Mouse (Mus musculus) liver, embryonic 12.5 days (tissue): ENCODE data around the gene Lpp. TPM values are rescaled to one million over a fixed set of nuclear protein-coding genes. Genes with fewer than 3 reads are reported as not detected.

Source experiments
- ATAC-seq: fragments of 200-750 bp; cut with Nextera tagmentation; 2 replicates; pipeline ENCODE4 v1.8.0; 2017; ENCODE audit warnings: moderate number of reproducible peaks, mild to moderate bottlenecking, moderate library complexity
- H3K27ac ChIP-seq: fragments of 300-500 bp; sonication (generic); 2 replicates; pipeline ENCODE4 v1.5.1; 2016; ENCODE audit warnings: mild to moderate bottlenecking
- H3K27me3 ChIP-seq: fragments of 300-500 bp; sonication (generic); replicated peaks from 2 replicates; pipeline ENCODE4 v1.6.1; 2016; ENCODE audit warnings: mild to moderate bottlenecking, moderate library complexity
- H3K36me3 ChIP-seq: fragments of 300-500 bp; sonication (generic); 2 replicates; pipeline ENCODE4 v1.6.1; 2016; ENCODE audit warnings: mild to moderate bottlenecking, moderate library complexity
- H3K4me1 ChIP-seq: fragments of 300-500 bp; sonication (generic); 2 replicates; pipeline ENCODE4 v1.6.1; 2016
- H3K4me2 ChIP-seq: fragments of 300-500 bp; sonication (generic); 2 replicates; pipeline ENCODE4 v1.6.1; 2016; ENCODE audit warnings: mild to moderate bottlenecking, moderate library complexity
- H3K4me3 ChIP-seq: fragments of 300-500 bp; sonication (generic); 2 replicates; pipeline ENCODE4 v1.5.1; 2016; ENCODE audit warnings: mild to moderate bottlenecking, moderate library complexity
- H3K9ac ChIP-seq: fragments of 300-500 bp; sonication (generic); 2 replicates; pipeline ENCODE4 v1.6.1; 2016; ENCODE audit warnings: mild to moderate bottlenecking, moderate library complexity
- H3K9me3 ChIP-seq: fragments of 300-500 bp; sonication (generic); replicated peaks from 2 replicates; pipeline ENCODE4 v1.6.1; 2016; ENCODE audit warnings: mild to moderate bottlenecking, moderate library complexity
- WGBS: fragments of 180-500 bp; shearing (Covaris S2); methylation state at CpG from one replicate; pipeline ENCODE4 v1.1.7; 2016; ENCODE audit not compliant: insufficient replicate concordance; 5-methylcytosine and 5-hydroxymethylcytosine counted together
- polyA plus RNA-seq: library from polyadenylated mRNA; unstranded; fragments of >200 nt; fragmentation: Nextera tagmentation; extraction: Ambion mirVana; gene quantifications from 2 replicates; pipeline ENCODE4 v1.2.1, GENCODE M21; 2016

Gene Lpp
- polyA plus RNA-seq, 1 experiment from 2014 or later = 9.5 TPM

DNA sequence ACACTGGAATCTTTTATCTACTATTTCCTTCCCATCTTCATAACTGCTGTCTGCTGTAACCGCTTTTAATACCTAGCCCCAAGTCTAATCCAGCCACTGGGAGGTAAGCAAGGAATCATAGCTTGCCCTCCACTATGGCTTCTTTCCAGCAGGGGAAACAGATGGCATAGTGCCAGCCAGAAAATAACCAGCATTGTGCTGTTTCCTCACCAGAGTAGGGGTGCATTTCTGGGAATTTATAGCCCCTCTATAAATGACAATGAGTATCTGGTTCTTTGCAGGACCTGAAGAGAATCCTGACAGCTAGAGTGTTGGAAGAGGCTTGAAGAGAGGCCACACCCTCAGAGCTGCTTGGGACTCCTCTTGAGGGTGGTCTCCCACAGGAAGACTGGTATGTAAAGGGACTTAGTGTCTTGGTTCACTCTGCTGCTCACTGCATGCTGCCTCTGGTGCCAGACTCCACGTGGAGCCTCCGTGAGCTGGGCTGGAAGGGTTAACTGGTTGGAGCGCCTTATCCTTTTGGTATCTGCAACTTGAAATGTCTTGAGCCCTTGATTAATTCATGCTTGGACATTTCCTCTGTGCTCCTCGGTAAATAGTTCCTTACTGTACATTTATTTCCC lies 49.3 kb downstream of the Lpp start:
- no peak overlapping the region for H3K4me2 ChIP-seq

DNA sequence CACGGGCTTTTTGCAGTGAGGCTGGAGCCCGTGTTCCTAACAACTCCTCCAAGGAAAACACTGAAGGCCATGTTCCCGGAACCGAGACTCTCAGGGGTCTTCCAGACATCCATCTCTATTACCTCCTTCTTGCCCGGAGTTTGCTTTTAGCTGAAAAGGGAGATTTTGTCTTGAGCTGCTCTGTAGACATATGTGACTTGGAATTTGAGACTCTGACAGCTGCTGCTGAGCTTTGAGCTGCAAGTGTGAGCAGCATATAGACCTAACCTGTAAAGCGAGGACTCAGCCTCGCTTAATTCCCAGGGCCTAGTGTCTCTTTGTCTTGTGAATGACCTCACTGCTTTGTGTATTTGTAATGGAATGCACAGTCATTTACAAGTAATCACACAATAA lies 49.8 kb downstream of the Lpp start:
- Histone ChIP-seq H3K4me3 (no peak overlapping the region), H3K4me2 (no peak overlapping the region), H3K27me3 (no peaks in the 10 kb centered on the region), H3K4me1 (peaks cover 17% of the 10 kb centered on the region), H3K36me3 (no peaks in the 10 kb centered on the region), H3K9me3 (no peaks in the 10 kb centered on the region), H3K27ac (no peak overlapping the region), H3K9ac (no peak overlapping the region)
- WGBS = 71% methylated on average over 7 of the region's 7 CpGs
- no peak for ATAC-seq

More for the DNA sequence above, 49.3 kb downstream of the Lpp start:
- Histone ChIP-seq H3K9ac (no peak overlapping the region), H3K27me3 (no peaks in the 10 kb centered on the region), H3K36me3 (no peaks in the 10 kb centered on the region), H3K4me1 (peaks cover 13% of the 10 kb centered on the region), H3K4me3 (no peak overlapping the region), H3K27ac (no peak overlapping the region), H3K9me3 (no peaks in the 10 kb centered on the region)
- WGBS = 64% methylated on average over 5 of the region's 5 CpGs
- no peak for ATAC-seq

DNA sequence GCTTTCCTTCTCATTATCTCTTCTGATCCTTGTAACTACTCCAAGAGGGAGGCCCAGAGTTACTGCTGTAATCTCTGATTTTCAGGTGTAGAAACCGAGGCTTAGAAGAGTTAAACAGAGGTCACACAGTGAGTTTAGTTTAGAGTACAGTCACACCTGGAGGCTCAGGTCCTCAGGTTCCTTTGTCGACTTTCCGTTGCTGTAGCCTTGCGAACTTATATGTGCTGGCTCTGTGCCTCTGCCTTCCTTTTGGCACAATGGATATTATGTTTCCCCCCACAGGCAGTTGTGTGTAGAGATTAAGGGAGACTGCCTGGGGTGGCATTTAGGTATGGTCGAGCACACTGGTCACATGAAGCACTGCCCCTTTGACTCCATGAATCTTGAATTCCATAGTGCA lies 50.2 kb downstream of the Lpp start:
- H3K9ac ChIP-seq = no peak overlapping the region
- no peak overlapping the region for H3K4me3 ChIP-seq
- no peaks in the 10 kb centered on the region for H3K27me3 ChIP-seq
- no peaks in the 10 kb centered on the region for H3K36me3 ChIP-seq
- WGBS = 59% methylated on average over 5 of the region's 5 CpGs
- H3K4me2 ChIP-seq = no peak overlapping the region
- no peak overlapping the region for H3K27ac ChIP-seq
- no peak for ATAC-seq
- peaks cover 20% of the 10 kb centered on the region for H3K4me1 ChIP-seq
- H3K9me3 ChIP-seq = no peaks in the 10 kb centered on the region

DNA sequence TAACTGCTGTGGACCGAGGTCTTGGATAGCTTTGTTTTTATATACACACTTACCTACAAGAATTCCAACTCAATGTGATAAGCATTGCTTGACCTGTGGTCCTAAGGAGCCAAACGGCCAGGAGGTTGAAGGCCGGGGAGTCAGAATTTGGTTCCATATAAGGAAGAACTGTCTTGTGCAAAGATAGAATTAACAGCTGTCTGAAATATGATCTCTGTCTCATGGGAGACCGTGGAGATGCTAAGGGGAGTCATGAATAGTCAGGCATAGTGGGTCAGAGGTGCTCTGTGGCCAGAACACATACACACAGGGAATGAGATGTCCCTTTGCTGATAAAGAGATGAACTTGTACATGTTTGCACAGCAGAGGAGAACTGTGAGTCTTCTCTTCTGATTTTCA lies 51.5 kb downstream of the Lpp start:
- no peak overlapping the region for H3K4me3 ChIP-seq
- 53% methylated on average over 4 of the region's 4 CpGs for WGBS
- no peaks in the 10 kb centered on the region for H3K36me3 ChIP-seq
- H3K4me2 ChIP-seq = no peak overlapping the region
- no peak overlapping the region for H3K27ac ChIP-seq
- H3K9ac ChIP-seq = no peak overlapping the region
- H3K4me1 ChIP-seq = peaks cover 28% of the 10 kb centered on the region
- no peaks in the 10 kb centered on the region for H3K9me3 ChIP-seq
- no peak for ATAC-seq
- H3K27me3 ChIP-seq = no peaks in the 10 kb centered on the region

DNA sequence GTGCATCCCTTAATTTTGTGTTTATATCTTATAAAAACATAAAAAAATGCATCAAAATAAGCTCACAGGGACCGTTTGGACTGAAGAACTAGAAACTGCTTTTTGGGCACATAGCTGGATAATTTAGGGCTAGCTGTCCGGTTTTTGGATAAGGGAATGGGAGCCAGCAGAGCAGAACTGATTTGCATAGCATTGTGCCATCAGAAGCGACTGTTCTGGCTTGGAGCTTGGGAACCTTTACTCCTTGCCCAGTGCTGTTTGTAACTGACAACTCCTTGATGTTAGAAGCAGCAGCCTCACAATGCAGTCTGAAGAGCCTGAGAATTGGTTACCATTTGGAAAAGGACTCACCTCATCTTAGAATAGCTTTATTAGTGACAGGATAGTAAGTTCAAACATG lies 52.2 kb downstream of the Lpp start:
- ATAC-seq = no peak
- Histone ChIP-seq H3K9ac (no peak overlapping the region), H3K27ac (no peak overlapping the region), H3K4me3 (no peak overlapping the region), H3K4me2 (no peak overlapping the region), H3K27me3 (no peaks in the 10 kb centered on the region), H3K4me1 (peaks cover 35% of the 10 kb centered on the region), H3K9me3 (no peaks in the 10 kb centered on the region), H3K36me3 (no peaks in the 10 kb centered on the region)
- WGBS = 70% methylated on average over 3 of the region's 3 CpGs

DNA sequence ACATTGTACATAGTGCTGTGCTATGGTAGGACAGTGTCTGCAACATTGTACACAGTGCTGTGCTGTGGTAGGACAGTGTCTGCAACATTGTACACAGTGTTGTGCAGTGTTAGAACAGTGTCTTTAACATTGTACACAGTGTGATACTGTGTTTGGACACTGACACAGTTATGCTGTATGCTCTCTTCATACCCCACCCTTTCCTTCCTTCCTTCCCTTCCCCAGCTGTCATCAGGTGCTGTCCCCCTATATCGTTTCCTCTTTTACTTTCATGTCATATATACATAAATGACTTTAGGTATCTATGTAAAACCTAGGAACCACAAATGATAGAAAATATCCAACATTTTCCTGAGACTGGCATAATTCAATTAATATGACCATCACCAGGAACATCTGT lies 53.1 kb downstream of the Lpp start:
- no peak for ATAC-seq
- Histone ChIP-seq H3K27ac (no peak overlapping the region), H3K4me3 (no peak overlapping the region), H3K27me3 (no peaks in the 10 kb centered on the region), H3K9me3 (no peaks in the 10 kb centered on the region), H3K4me2 (no peak overlapping the region), H3K4me1 (peaks cover 33% of the 10 kb centered on the region), H3K9ac (no peak overlapping the region), H3K36me3 (no peaks in the 10 kb centered on the region)
- whole genome bisulfite sequencing = 20% methylated on average over 1 of the region's 1 CpGs

DNA sequence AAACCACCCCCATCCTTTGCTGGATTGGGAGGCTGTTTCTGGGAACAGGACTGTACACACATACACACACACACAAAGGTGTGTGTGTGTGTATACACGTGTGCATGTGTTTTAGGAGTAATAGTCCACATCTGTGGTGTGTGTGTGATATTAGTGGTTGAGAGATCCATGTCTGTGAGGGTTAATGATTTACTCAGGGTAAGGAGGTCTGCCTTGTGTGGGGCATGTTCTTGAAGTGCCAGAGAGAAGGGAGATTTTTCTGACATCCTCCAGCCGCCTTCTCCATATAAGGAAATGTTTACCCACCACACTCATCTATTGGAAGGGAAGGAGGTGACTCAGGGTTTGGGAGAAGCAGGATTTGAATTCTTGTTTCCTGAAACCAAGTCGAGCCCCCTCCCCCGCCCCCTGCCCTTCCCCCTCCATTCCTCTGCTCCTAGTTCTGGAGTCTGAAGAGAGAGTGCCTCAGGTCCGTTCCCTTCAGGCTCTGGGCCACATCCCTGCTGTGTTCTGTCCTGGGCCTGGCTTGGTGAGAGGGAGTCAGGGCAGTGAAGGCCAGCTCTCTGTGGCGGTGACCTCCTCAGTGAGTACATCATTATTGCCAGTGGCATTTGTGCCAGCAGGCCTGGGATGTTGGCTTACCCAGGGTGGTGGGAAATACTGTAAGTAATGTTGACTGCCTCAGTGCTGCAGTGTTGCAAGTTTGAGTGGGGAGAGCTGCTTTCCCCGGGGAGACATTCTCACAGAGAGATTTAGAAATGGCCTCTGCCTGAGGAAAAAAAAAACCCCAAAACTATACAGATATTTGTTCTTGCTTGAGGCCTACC lies 54.6 kb downstream of the Lpp start:
- H3K9me3 ChIP-seq = no peaks in the 10 kb centered on the region
- H3K4me1 ChIP-seq = peaks cover 41% of the 10 kb centered on the region
- H3K9ac ChIP-seq = no peak overlapping the region
- 0 out of 2 replicates have a peak overlapping the region, but pooled peaks have one; percentile 11 for H3K27ac ChIP-seq
- H3K36me3 ChIP-seq = no peaks in the 10 kb centered on the region
- H3K4me2 ChIP-seq = no peak overlapping the region
- 43% methylated on average over 7 of the region's 7 CpGs for WGBS
- H3K27me3 ChIP-seq = no peaks in the 10 kb centered on the region
- ATAC-seq = peak; percentile 47; the same call in 1 of the 2 replicates
- no peak overlapping the region for H3K4me3 ChIP-seq

DNA sequence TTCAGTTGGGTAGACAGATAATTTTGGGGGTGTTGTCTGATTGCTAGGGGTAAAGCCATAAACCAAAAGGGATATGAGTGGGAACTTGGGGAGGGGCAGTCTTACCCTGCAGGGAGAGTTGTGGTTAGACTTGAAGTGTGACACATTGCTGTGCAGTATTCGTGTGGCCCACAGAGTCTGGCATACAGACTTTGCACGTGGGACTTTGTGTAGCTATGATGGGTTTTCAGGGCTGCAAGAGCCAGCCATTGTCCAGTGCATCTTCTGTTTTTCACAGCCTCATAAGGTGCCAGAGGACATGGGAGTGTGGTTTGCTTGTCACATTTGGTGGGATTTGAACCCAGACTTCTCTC lies 55.2 kb downstream of the Lpp start:
- no peaks in the 10 kb centered on the region for H3K9me3 ChIP-seq
- H3K4me1 ChIP-seq = peaks cover 37% of the 10 kb centered on the region
- WGBS = 8% methylated on average over 2 of the region's 2 CpGs
- H3K27me3 ChIP-seq = no peaks in the 10 kb centered on the region
- H3K36me3 ChIP-seq = no peaks in the 10 kb centered on the region
- H3K4me3 ChIP-seq = no peak overlapping the region
- no peak overlapping the region for H3K9ac ChIP-seq
- no peak overlapping the region for H3K27ac ChIP-seq
- no peak overlapping the region for H3K4me2 ChIP-seq
- no peak for ATAC-seq

DNA sequence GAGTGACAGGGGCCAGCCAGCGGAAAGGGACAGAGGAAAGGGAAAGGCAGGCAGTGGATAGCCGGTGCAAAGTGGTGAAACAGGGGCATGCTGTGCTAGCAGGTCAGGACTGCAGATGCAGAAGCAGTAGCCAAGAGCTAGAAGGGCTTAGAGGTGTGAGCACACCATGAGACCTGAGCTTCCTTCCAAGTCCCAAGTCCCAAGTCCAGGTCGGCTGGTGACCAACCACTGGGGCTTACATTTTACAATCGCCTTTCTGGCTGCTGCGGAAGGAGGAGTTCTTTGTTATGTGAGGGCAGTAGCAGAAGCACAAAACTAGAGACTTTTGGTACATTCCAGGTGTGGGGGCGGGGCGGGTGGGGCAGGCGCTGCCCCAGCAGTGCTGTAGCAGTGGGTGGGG lies 56.5 kb downstream of the Lpp start:
- H3K27ac ChIP-seq = no peak overlapping the region
- no peaks in the 10 kb centered on the region for H3K36me3 ChIP-seq
- no peaks in the 10 kb centered on the region for H3K27me3 ChIP-seq
- H3K9ac ChIP-seq = no peak overlapping the region
- 12% methylated on average over 8 of the region's 8 CpGs for WGBS
- no peak for ATAC-seq
- no peaks in the 10 kb centered on the region for H3K9me3 ChIP-seq
- H3K4me1 ChIP-seq = peaks cover 38% of the 10 kb centered on the region
- H3K4me3 ChIP-seq = no peak overlapping the region
- H3K4me2 ChIP-seq = peak overlapping the region; percentile 14

DNA sequence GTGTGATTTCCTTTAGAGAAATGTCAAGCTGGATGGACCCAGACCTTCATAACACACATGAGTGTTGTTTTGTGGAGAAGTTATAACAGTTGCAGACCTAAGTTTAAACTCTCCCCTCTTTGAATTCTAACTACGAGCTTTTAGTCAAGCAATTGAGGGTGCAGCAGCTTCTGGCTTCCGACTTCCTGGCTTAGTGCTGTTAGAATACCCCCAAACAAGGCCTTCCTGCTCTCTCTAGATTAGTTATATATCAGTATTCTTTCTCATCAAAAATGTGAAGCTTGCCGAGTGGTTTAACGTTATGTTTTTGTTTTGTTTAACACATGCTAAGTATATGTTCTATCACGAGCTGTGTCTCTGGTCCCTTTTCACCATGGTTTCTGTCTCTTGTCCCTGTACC lies 56.9 kb downstream of the Lpp start:
- H3K27ac ChIP-seq = no peak overlapping the region
- 39% methylated on average over 5 of the region's 5 CpGs for WGBS

DNA sequence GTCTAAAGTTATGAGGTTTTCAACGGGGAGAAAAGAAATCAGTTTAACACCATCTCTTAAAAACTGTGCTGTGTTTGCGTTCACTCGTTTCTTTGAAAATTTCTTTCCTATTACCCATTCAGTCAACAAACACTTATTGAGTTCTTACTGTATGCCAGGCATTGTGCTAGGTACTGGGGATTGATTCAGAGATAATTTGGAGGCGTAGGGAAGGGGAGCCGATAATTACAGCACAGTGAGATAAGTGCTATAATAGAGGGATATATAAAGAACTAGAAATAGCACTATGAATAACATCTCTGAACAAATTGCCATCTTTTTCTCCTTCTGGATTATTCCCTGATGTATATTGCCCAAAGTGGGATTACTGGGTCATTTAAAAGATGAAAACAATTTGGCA lies 57.8 kb downstream of the Lpp start:
- Histone ChIP-seq H3K27me3 (no peaks in the 10 kb centered on the region), H3K36me3 (no peaks in the 10 kb centered on the region), H3K4me2 (no peak overlapping the region), H3K9ac (no peak overlapping the region), H3K4me3 (no peak overlapping the region), H3K9me3 (no peaks in the 10 kb centered on the region), H3K4me1 (peaks cover 40% of the 10 kb centered on the region), H3K27ac (no peak overlapping the region)
- ATAC-seq = no peak
- 70% methylated on average over 5 of the region's 5 CpGs for WGBS

More for the DNA sequence above, 56.9 kb downstream of the Lpp start:
- Histone ChIP-seq H3K36me3 (no peaks in the 10 kb centered on the region), H3K4me2 (peak overlapping the region; percentile 14), H3K4me1 (peaks cover 40% of the 10 kb centered on the region), H3K27me3 (no peaks in the 10 kb centered on the region), H3K9ac (no peak overlapping the region), H3K9me3 (no peaks in the 10 kb centered on the region), H3K4me3 (no peak overlapping the region)
- no peak for ATAC-seq

DNA sequence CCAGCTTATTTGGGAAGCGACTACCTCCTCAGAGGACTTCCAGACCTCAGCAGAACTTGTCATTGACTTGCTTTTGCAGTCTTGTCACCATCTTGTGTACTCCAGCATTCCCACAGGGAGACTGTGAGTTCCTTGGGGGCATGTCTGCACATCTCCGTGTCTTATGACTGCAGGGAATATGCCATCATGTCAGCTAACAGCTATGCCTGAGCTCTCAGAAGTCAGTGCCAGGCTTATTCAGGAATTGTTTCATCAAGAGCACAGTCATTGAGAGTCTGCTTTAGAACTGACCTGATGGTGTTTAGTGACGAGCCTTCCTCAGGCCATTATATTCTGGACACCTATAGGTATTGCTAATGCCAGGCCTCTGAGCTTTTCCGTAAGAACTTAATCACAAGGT lies 60.2 kb downstream of the Lpp start:
- no peak for ATAC-seq
- peaks cover 29% of the 10 kb centered on the region for H3K4me1 ChIP-seq
- no peak overlapping the region for H3K4me2 ChIP-seq
- H3K4me3 ChIP-seq = no peak overlapping the region
- H3K9ac ChIP-seq = no peak overlapping the region
- H3K9me3 ChIP-seq = no peaks in the 10 kb centered on the region
- H3K36me3 ChIP-seq = peaks cover 5% of the 10 kb centered on the region; the same call in 1 of the 2 replicates
- WGBS = 67% methylated on average over 4 of the region's 4 CpGs
- H3K27me3 ChIP-seq = no peaks in the 10 kb centered on the region
- no peak overlapping the region for H3K27ac ChIP-seq
